Mouse (Mus musculus) limb, embryonic 14.5 days (tissue): ENCODE data around the gene Prpsap1. TPM values are rescaled to one million over a fixed set of nuclear protein-coding genes. Genes with fewer than 3 reads are reported as not detected.

Source experiments
- ATAC-seq: fragments of 200-750 bp; cut with Nextera tagmentation; 2 replicates; pipeline ENCODE4 v1.8.0; 2017; ENCODE audit warnings: low read depth, moderate number of reproducible peaks, moderate TSS enrichment; ENCODE audit not compliant: low FRiP score
- DNase-seq: peaks from one replicate; pipeline ENCODE4 v3.0.0-alpha.2; 2015; ENCODE audit warnings: low spot score
- H3K27ac ChIP-seq: fragments of 300-500 bp; sonication (generic); replicated peaks from 2 replicates; pipeline ENCODE4 v1.5.1; 2014; ENCODE audit warnings: low read depth, mild to moderate bottlenecking, low read length, moderate library complexity, mixed read lengths
- H3K27me3 ChIP-seq: fragments of 300-500 bp; sonication (generic); 2 replicates; pipeline ENCODE4 v1.6.1; 2014; ENCODE audit warnings: low read length, mixed read lengths; ENCODE audit not compliant: control insufficient read depth, insufficient read depth
- H3K36me3 ChIP-seq: fragments of 300-500 bp; sonication (generic); 2 replicates; pipeline ENCODE4 v1.6.1; 2014; ENCODE audit warnings: mild to moderate bottlenecking, low read length, moderate library complexity, mixed read lengths; ENCODE audit not compliant: control insufficient read depth, insufficient read depth
- H3K4me1 ChIP-seq: fragments of 300-500 bp; sonication (generic); 2 replicates; pipeline ENCODE4 v1.6.1; 2014; ENCODE audit warnings: antibody characterized with exemption, low read length, mixed read lengths; ENCODE audit not compliant: control insufficient read depth, insufficient read depth
- H3K4me2 ChIP-seq: fragments of 300-500 bp; sonication (generic); replicated peaks from 2 replicates; pipeline ENCODE4 v1.6.1; 2014; ENCODE audit warnings: low read depth, mild to moderate bottlenecking, low read length, moderate library complexity; ENCODE audit not compliant: severe bottlenecking
- H3K4me3 ChIP-seq: fragments of 300-500 bp; sonication (generic); replicated peaks from 2 replicates; pipeline ENCODE4 v1.5.1; 2014; ENCODE audit warnings: low read length
- H3K9ac ChIP-seq: fragments of 300-500 bp; sonication (generic); 2 replicates; pipeline ENCODE4 v1.6.1; 2014; ENCODE audit warnings: mild to moderate bottlenecking, low read depth, low read length, moderate library complexity; ENCODE audit not compliant: severe bottlenecking
- H3K9me3 ChIP-seq: fragments of 300-500 bp; sonication (generic); 2 replicates; pipeline ENCODE4 v1.6.1; 2016; ENCODE audit warnings: low read length; ENCODE audit not compliant: control insufficient read depth
- POLR2A ChIP-seq: fragments of 200-500 bp; IDR thresholded peaks from 2 replicates; pipeline ENCODE4 v1.8.0; 2012; ENCODE audit warnings: inconsistent platforms, mild to moderate bottlenecking, moderate library complexity, borderline replicate concordance; ENCODE audit not compliant: insufficient read depth, insufficient read length; ENCODE audit errors: extremely low read depth
- WGBS: fragments of 180-500 bp; shearing (Covaris S2); extraction: QIAGEN DNeasy Blood & Tissue Kit; methylation state at CpG from one replicate; pipeline ENCODE4 v1.1.7; 2014; 5-methylcytosine and 5-hydroxymethylcytosine counted together
- polyA plus RNA-seq, 2 experiments: library from polyadenylated mRNA; depleted of rRNA in 1 of 2; stranded (reverse) in 1 of 2; unstranded in 1 of 2; fragments of >200 nt; fragmentation: Nextera tagmentation in 1 of 2; extraction: Ambion mirVana in 1 of 2; gene quantifications; 2 replicates each; pipeline versions ENCODE4 v1.2.1 to v1.2.3; 2012 to 2014

The Prpsap1 gene
- polyA plus RNA-seq, 2 experiments, result 134 to 148 TPM

DNA sequence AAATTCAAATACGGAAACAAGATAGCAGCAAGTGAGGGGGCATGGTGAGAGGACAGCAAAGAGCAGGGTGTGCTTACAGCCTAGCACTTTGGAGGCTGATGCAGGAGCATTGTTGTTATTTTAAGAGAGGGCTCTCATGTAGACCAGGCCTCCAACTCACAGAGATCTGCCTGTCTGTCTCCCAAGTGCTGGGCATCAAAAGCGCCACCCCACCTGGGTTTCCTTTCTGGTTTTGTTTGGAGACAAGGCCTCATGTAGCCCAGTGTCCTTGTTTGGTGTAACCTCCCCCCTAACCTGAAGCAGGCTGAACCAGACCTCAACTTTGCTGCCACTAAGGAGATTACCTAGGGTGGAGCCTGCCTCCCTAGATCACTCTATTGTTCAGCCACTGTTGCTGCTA is 71.4 kb downstream of the Prpsap1 start:
- Histone ChIP-seq H3K4me3 (no peak overlapping the region), H3K9ac (no peak overlapping the region)

DNA sequence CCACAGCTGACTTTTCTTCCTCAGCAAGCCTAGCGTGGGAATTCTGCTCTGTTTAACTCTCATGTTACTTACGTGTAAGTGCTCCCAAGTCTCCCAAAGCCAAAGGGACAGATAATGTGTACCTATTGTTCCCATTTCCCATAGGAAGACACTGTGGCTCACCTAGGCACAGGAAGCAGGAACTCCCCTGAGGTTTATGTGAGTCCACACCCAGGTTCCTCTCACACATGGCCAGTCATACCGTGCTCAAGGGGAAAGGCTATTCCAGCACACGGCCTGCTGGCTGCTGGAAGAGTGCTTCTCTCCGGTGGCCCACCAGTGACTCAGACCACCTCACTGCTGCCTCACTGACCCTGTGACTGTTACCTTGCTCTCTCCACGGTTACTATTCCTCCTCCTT is 72.9 kb downstream of the Prpsap1 start:
- no peak for TF ChIP-seq POLR2A
- ATAC-seq, result no peak
- Histone ChIP-seq H3K9ac (no peak overlapping the region), H3K4me1 (peaks cover 12% of the 10 kb centered on the region), H3K4me2 (no peak overlapping the region), H3K27ac (no peak overlapping the region), H3K4me3 (no peak overlapping the region), H3K36me3 (no peaks in the 10 kb centered on the region), H3K9me3 (no peaks in the 10 kb centered on the region), H3K27me3 (no peaks in the 10 kb centered on the region)
- DNase-seq, result no peak
- WGBS, result 68% methylated on average over 6 of the region's 6 CpGs

More for the DNA sequence above, 71.4 kb downstream of the Prpsap1 start:
- H3K9me3 ChIP-seq, result no peaks in the 10 kb centered on the region
- DNase-seq, result no peak
- TF ChIP-seq POLR2A, result no peak
- no peaks in the 10 kb centered on the region for H3K36me3 ChIP-seq
- ATAC-seq, result no peak
- H3K4me2 ChIP-seq, result no peak overlapping the region
- no peak overlapping the region for H3K27ac ChIP-seq
- H3K27me3 ChIP-seq, result no peaks in the 10 kb centered on the region
- peaks cover 9% of the 10 kb centered on the region for H3K4me1 ChIP-seq
- WGBS, result 90% methylated on average over 2 of the region's 2 CpGs

Other genes starting within 250 kb of the Prpsap1 start
- gene Srp68, start 220.0 kb downstream of the Prpsap1 start, polyA plus RNA-seq (2012; rRNA removed), result 106 and 111 TPM in 2 replicates
- 94.9 and 103 TPM in 2 replicates for gene Srp68, start 220.0 kb downstream of the Prpsap1 start, polyA plus RNA-seq (2014; fragmentation: Nextera tagmentation; extraction: Ambion mirVana)
- gene Galr2, start 213.3 kb downstream of the Prpsap1 start, polyA plus RNA-seq (2012; rRNA removed), result 0.24 and 0.59 TPM in 2 replicates
- 0.33 and 0.37 TPM in 2 replicates for gene Galr2, start 213.3 kb downstream of the Prpsap1 start, polyA plus RNA-seq (2014; fragmentation: Nextera tagmentation; extraction: Ambion mirVana)
- 57.7 and 66.7 TPM in 2 replicates for gene Exoc7, start 187.0 kb downstream of the Prpsap1 start, polyA plus RNA-seq (2012; rRNA removed)
- 72.0 and 72.7 TPM in 2 replicates for gene Exoc7, start 187.0 kb downstream of the Prpsap1 start, polyA plus RNA-seq (2014; fragmentation: Nextera tagmentation; extraction: Ambion mirVana)
- gene Foxj1, start 158.8 kb downstream of the Prpsap1 start, polyA plus RNA-seq (2012; rRNA removed), result 0.85 and 0.88 TPM in 2 replicates
- 0.14 TPM in 1 of 2 replicates, not detected in the other for gene Foxj1, start 158.8 kb downstream of the Prpsap1 start, polyA plus RNA-seq (2014; fragmentation: Nextera tagmentation; extraction: Ambion mirVana)
- 20.1 and 23.2 TPM in 2 replicates for gene Rnf157, start 81.2 kb downstream of the Prpsap1 start, polyA plus RNA-seq (2012; rRNA removed)
- 17.3 and 19.7 TPM in 2 replicates for gene Rnf157, start 81.2 kb downstream of the Prpsap1 start, polyA plus RNA-seq (2014; fragmentation: Nextera tagmentation; extraction: Ambion mirVana)
- 131 and 148 TPM in 2 replicates for gene Ubald2, start 60.1 kb downstream of the Prpsap1 start, polyA plus RNA-seq (2012; rRNA removed)
- gene Ubald2, start 60.1 kb downstream of the Prpsap1 start, polyA plus RNA-seq (2014; fragmentation: Nextera tagmentation; extraction: Ambion mirVana), result 46.2 and 48.6 TPM in 2 replicates
- 0.09 and 0.33 TPM in 2 replicates for gene Qrich2, start 28.0 kb downstream of the Prpsap1 start, polyA plus RNA-seq (2012; rRNA removed)
- gene Qrich2, start 28.0 kb downstream of the Prpsap1 start, polyA plus RNA-seq (2014; fragmentation: Nextera tagmentation; extraction: Ambion mirVana), result 0.17 and 0.36 TPM in 2 replicates
- 3.8 and 4.7 TPM in 2 replicates for gene Sphk1, start 36.7 kb upstream of the Prpsap1 start, polyA plus RNA-seq (2012; rRNA removed)
- 3.2 and 3.4 TPM in 2 replicates for gene Sphk1, start 36.7 kb upstream of the Prpsap1 start, polyA plus RNA-seq (2014; fragmentation: Nextera tagmentation; extraction: Ambion mirVana)
- gene Ube2o, start 87.2 kb upstream of the Prpsap1 start, polyA plus RNA-seq (2012; rRNA removed), result 29.7 and 33.4 TPM in 2 replicates
- gene Ube2o, start 87.2 kb upstream of the Prpsap1 start, polyA plus RNA-seq (2014; fragmentation: Nextera tagmentation; extraction: Ambion mirVana), result 18.7 and 25.5 TPM in 2 replicates
- 0.13 and 0.17 TPM in 2 replicates for gene Aanat, start 92.2 kb upstream of the Prpsap1 start, polyA plus RNA-seq (2012; rRNA removed)
- gene Aanat, start 92.2 kb upstream of the Prpsap1 start, polyA plus RNA-seq (2014; fragmentation: Nextera tagmentation; extraction: Ambion mirVana), result not detected in 2 replicates
- gene Rhbdf2, start 132.8 kb upstream of the Prpsap1 start, polyA plus RNA-seq (2012; rRNA removed), result 11.4 and 15.0 TPM in 2 replicates
- gene Rhbdf2, start 132.8 kb upstream of the Prpsap1 start, polyA plus RNA-seq (2014; fragmentation: Nextera tagmentation; extraction: Ambion mirVana), result 5.0 and 5.5 TPM in 2 replicates
- gene Prcd, start 159.3 kb upstream of the Prpsap1 start, polyA plus RNA-seq (2012; rRNA removed), result 0.38 and 0.85 TPM in 2 replicates
- 1.2 and 1.4 TPM in 2 replicates for gene Prcd, start 159.3 kb upstream of the Prpsap1 start, polyA plus RNA-seq (2014; fragmentation: Nextera tagmentation; extraction: Ambion mirVana)
- 12.1 and 12.3 TPM in 2 replicates for gene Cygb, start 160.1 kb upstream of the Prpsap1 start, polyA plus RNA-seq (2012; rRNA removed)
- 11.7 and 13.4 TPM in 2 replicates for gene Cygb, start 160.1 kb upstream of the Prpsap1 start, polyA plus RNA-seq (2014; fragmentation: Nextera tagmentation; extraction: Ambion mirVana)